Mouse (Mus musculus) spleen, postnatal 10 days (tissue): ENCODE data around the gene Paqr8.

Source experiments
- DNase-seq, 2 experiments: peaks; one replicate each; pipeline ENCODE4 v3.0.0; 2021 to 2022; ENCODE audit warnings: low spot score in 2 of 2

Paqr8 gene

GRCm38 (mm10) chr1:20973389-20973788 lies 83.0 kb downstream of the Paqr8 start:
- DNase-seq: no peak

- DNase-seq: no peak
Measured at GRCm38 (mm10) chr1:20974341-20975135, 84.1 kb downstream of the Paqr8 start.

- DNase-seq: no peak
Measured at GRCm38 (mm10) chr1:20980553-20980952, 90.1 kb downstream of the Paqr8 start.

- no peak for DNase-seq
Measured at GRCm38 (mm10) chr1:20981764-20982163, 91.4 kb downstream of the Paqr8 start.

GRCm38 (mm10) chr1:20984103-20984502 lies 93.7 kb downstream of the Paqr8 start:
- no peak for DNase-seq

- no peak for DNase-seq
Measured at GRCm38 (mm10) chr1:20984582-20984981, 94.2 kb downstream of the Paqr8 start.

- DNase-seq: no peak
Measured at GRCm38 (mm10) chr1:20986378-20987056, 96.1 kb downstream of the Paqr8 start.
